Mouse (Mus musculus) heart, postnatal 10 days (tissue): ENCODE measurements around the gene Tnni3k. TPM values are rescaled to one million over a fixed set of nuclear protein-coding genes. Genes with fewer than 3 reads are reported as not detected.

ENCODE experiments used
- DNase-seq, 2 experiments: peaks; one replicate each; pipeline ENCODE4 v3.0.0; 2021
- intact Hi-C: fragments of 180-260 bp; cut with DNase I; formaldehyde crosslinking; loops from one replicate; pipeline ENCODE4 v1.15.1; 2025
- total RNA-seq, 2 experiments: library from RNA; stranded (reverse); gene quantifications; 2 replicates each; pipeline ENCODE4 v1.2.3; 2021

The Tnni3k gene
- total RNA-seq, 2 experiments from 2014 or later = 95.5 to 104 TPM

- intact Hi-C loops = no loop called here
- DNase-seq = no peak
Observed at GRCm38 (mm10) chr3:154778836-154779595, 276.2 kb downstream of the Tnni3k start.

GRCm38 (mm10) chr3:154771651-154772050 is 283.6 kb downstream of the Tnni3k start:
- no peak for DNase-seq
- intact Hi-C loops = no loop called here

GRCm38 (mm10) chr3:154766321-154766720 is 288.9 kb downstream of the Tnni3k start:
- intact Hi-C loops = no loop called here
- DNase-seq = no peak

GRCm38 (mm10) chr3:154764115-154764514 is 291.1 kb downstream of the Tnni3k start:
- intact Hi-C loops = no loop called here
- peak; percentile 17 to 37 for DNase-seq

GRCm38 (mm10) chr3:154763374-154763773 is 291.8 kb downstream of the Tnni3k start:
- no peak for DNase-seq
- intact Hi-C loops = no loop called here

GRCm38 (mm10) chr3:154761108-154761507 is 294.1 kb downstream of the Tnni3k start:
- intact Hi-C loops = no loop called here
- no peak for DNase-seq

- intact Hi-C loops = no loop called here
- no peak for DNase-seq
Observed at GRCm38 (mm10) chr3:154758089-154758488, 297.1 kb downstream of the Tnni3k start.

GRCm38 (mm10) chr3:154755225-154755624 is 300.0 kb downstream of the Tnni3k start:
- no peak for DNase-seq
- intact Hi-C loops = no loop called here

- intact Hi-C loops = loop anchor here (5.0 kb wide), 1 partner anchor 62 kb away; no protein-coding TSS in a partner anchor
- DNase-seq = peak; percentile 11 to 27
Observed at GRCm38 (mm10) chr3:154754505-154754904, 300.7 kb downstream of the Tnni3k start.

GRCm38 (mm10) chr3:154744317-154744716 is 310.9 kb downstream of the Tnni3k start:
- intact Hi-C loops = no loop called here
- DNase-seq = no peak

GRCm38 (mm10) chr3:154742927-154743326 is 312.3 kb downstream of the Tnni3k start:
- intact Hi-C loops = no loop called here
- DNase-seq = no peak

- DNase-seq = no peak
- intact Hi-C loops = no loop called here
Observed at GRCm38 (mm10) chr3:154741496-154741895, 313.7 kb downstream of the Tnni3k start.

Other genes starting within 250 kb of the Tnni3k start
- 10 to 100 TPM; 12.0 to 13.5 TPM for gene Fpgt, start 38.0 kb upstream of the Tnni3k start, total RNA-seq
- gene Lrriq3, start 38.0 kb upstream of the Tnni3k start, total RNA-seq = under 1 TPM; 0.25 to 0.34 TPM